Mouse (Mus musculus) midbrain, postnatal 0 days (tissue): Measurements from ENCODE around the gene Itga7. TPM values are rescaled to one million over a fixed set of nuclear protein-coding genes. Genes with fewer than 3 reads are reported as not detected.
"Not testable (repeated sequence)": the region's sequence is repeated elsewhere in the genome, so short reads cannot be mapped to it uniquely, and the experiment has no call there.

Experiments used
- ATAC-seq: fragments of 200-750 bp; cut with Nextera tagmentation; 2 replicates; pipeline ENCODE4 v1.8.0; 2017; ENCODE audit warnings: moderate number of reproducible peaks, mild to moderate bottlenecking, moderate TSS enrichment, moderate library complexity; ENCODE audit not compliant: low FRiP score
- DNase-seq: peaks from one replicate; pipeline ENCODE4 v3.0.0-alpha.2; 2015; ENCODE audit warnings: low spot score
- H3K27ac ChIP-seq: fragments of 300-500 bp; sonication (generic); 2 replicates; pipeline ENCODE4 v1.5.1; 2014; ENCODE audit warnings: low read depth, mild to moderate bottlenecking, low read length, mixed read lengths
- H3K27me3 ChIP-seq: fragments of 300-500 bp; sonication (generic); 2 replicates; pipeline ENCODE4 v1.6.1; 2014; ENCODE audit warnings: low read length, control low read depth, mixed read lengths; ENCODE audit not compliant: insufficient read depth
- H3K36me3 ChIP-seq: fragments of 300-500 bp; sonication (generic); 2 replicates; pipeline ENCODE4 v1.6.1; 2014; ENCODE audit warnings: low read length, control low read depth, mixed read lengths; ENCODE audit not compliant: insufficient read depth
- H3K4me1 ChIP-seq: fragments of 300-500 bp; sonication (generic); 2 replicates; pipeline ENCODE4 v1.6.1; 2014; ENCODE audit warnings: mild to moderate bottlenecking, control low read depth, antibody characterized with exemption, low read length, mixed read lengths; ENCODE audit not compliant: insufficient read depth
- H3K4me2 ChIP-seq: fragments of 300-500 bp; sonication (generic); 2 replicates; pipeline ENCODE4 v1.6.1; 2014; ENCODE audit warnings: low read depth, mild to moderate bottlenecking, low read length, mixed read lengths; ENCODE audit not compliant: poor library complexity, severe bottlenecking
- H3K4me3 ChIP-seq: fragments of 300-500 bp; sonication (generic); 2 replicates; pipeline ENCODE4 v1.5.1; 2014; ENCODE audit warnings: low read depth, mild to moderate bottlenecking, low read length, moderate library complexity
- H3K9ac ChIP-seq: fragments of 300-500 bp; sonication (generic); replicated peaks from 2 replicates; pipeline ENCODE4 v1.6.1; 2014; ENCODE audit warnings: mild to moderate bottlenecking, low read length, moderate library complexity, mixed read lengths; ENCODE audit not compliant: poor library complexity, severe bottlenecking
- H3K9me3 ChIP-seq: fragments of 300-500 bp; sonication (generic); 2 replicates; pipeline ENCODE4 v1.6.1; 2016; ENCODE audit warnings: low read length, control low read depth
- CTCF ChIP-seq: IDR thresholded peaks from 2 replicates; pipeline ENCODE4 v1.5.1; 2016; ENCODE audit warnings: antibody characterized with exemption, mild to moderate bottlenecking
- WGBS: fragments of 180-500 bp; shearing (Covaris S2); extraction: QIAGEN DNeasy Blood & Tissue Kit; methylation state at CpG from one replicate; pipeline ENCODE4 v1.1.7; 2014; 5-methylcytosine and 5-hydroxymethylcytosine counted together
- polyA plus RNA-seq: library from polyadenylated mRNA; unstranded; fragments of >200 nt; fragmentation: Nextera tagmentation; extraction: Ambion mirVana; gene quantifications from 2 replicates; pipeline ENCODE4 v1.2.1, GENCODE M21; 2015
- total RNA-seq: library from RNA; depleted of rRNA; stranded (reverse); fragments of >200 nt; gene quantifications from 2 replicates; pipeline ENCODE4 v1.2.3, GENCODE M21; 2014

The Itga7 gene
- total and polyA plus RNA-seq, 2 experiments from 2014 or later, result 13.6 to 23.3 TPM

GRCm38 (mm10) chr10:128972841-128973240 lies 39.2 kb downstream of the Itga7 start:
- Histone ChIP-seq H3K27ac (no peak overlapping the region), H3K36me3 (no peaks in the 10 kb centered on the region), H3K4me2 (no peak overlapping the region), H3K4me1 (no peaks in the 10 kb centered on the region), H3K9me3 (no peaks in the 10 kb centered on the region), H3K9ac (no peak overlapping the region), H3K27me3 (no peaks in the 10 kb centered on the region), H3K4me3 (no peak overlapping the region)
- DNase-seq (no peak), ATAC-seq (no peak)
- WGBS, result 69% methylated on average over 4 of the region's 4 CpGs
- no peak for TF ChIP-seq CTCF

- Histone ChIP-seq H3K9me3 (no peaks in the 10 kb centered on the region), H3K9ac (no peak overlapping the region), H3K4me3 (no peak overlapping the region), H3K4me2 (no peak overlapping the region), H3K4me1 (no peaks in the 10 kb centered on the region), H3K27me3 (no peaks in the 10 kb centered on the region), H3K27ac (no peak overlapping the region), H3K36me3 (no peaks in the 10 kb centered on the region)
- no peak for DNase-seq
- TF ChIP-seq CTCF, result no peak
- ATAC-seq, result no peak
- WGBS, result 65% methylated on average over 3 of the region's 3 CpGs
Measured at GRCm38 (mm10) chr10:128976395-128976794, 42.8 kb downstream of the Itga7 start.

GRCm38 (mm10) chr10:128977522-128978114 lies 44.0 kb downstream of the Itga7 start:
- Histone ChIP-seq H3K27me3 (no peaks in the 10 kb centered on the region), H3K36me3 (no peaks in the 10 kb centered on the region), H3K9ac (no peak overlapping the region), H3K4me2 (no peak overlapping the region), H3K4me1 (no peaks in the 10 kb centered on the region), H3K9me3 (no peaks in the 10 kb centered on the region), H3K4me3 (no peak overlapping the region), H3K27ac (no peak overlapping the region)
- WGBS, result 21% methylated on average over 9 of the region's 9 CpGs
- DNase-seq (peak; percentile 80), ATAC-seq (peak; percentile 62)
- peak; percentile 88 for TF ChIP-seq CTCF

GRCm38 (mm10) chr10:128980644-128981365 lies 47.2 kb downstream of the Itga7 start:
- DNase-seq (no peak), ATAC-seq (no peak)
- H3K4me3 ChIP-seq, result no peak overlapping the region
- no peak overlapping the region for H3K4me2 ChIP-seq
- 79% methylated on average over 3 of the region's 3 CpGs for WGBS
- no peak overlapping the region for H3K9ac ChIP-seq
- no peaks in the 10 kb centered on the region for H3K36me3 ChIP-seq
- no peaks in the 10 kb centered on the region for H3K9me3 ChIP-seq
- H3K27me3 ChIP-seq, result no peaks in the 10 kb centered on the region
- no peak for TF ChIP-seq CTCF
- no peak overlapping the region for H3K27ac ChIP-seq
- no peaks in the 10 kb centered on the region for H3K4me1 ChIP-seq

- H3K4me1 ChIP-seq, H3K36me3 ChIP-seq, H3K27ac ChIP-seq, DNase-seq, H3K4me2 ChIP-seq, H3K9me3 ChIP-seq, H3K4me3 ChIP-seq, ATAC-seq, H3K9ac ChIP-seq, H3K27me3 ChIP-seq: not testable (repeated sequence)
- WGBS, result 53% methylated on average over 1 of the region's 1 CpGs
Measured at GRCm38 (mm10) chr10:128989131-128989530, 55.5 kb downstream of the Itga7 start, which contains the start of gene Olfr9. Gene Olfr9 (plus strand): TSS chr10:128989431.

GRCm38 (mm10) chr10:128990129-128990850 lies 56.7 kb downstream of the Itga7 start:
- H3K9ac ChIP-seq, H3K36me3 ChIP-seq, H3K4me3 ChIP-seq, H3K27me3 ChIP-seq, H3K4me2 ChIP-seq, H3K9me3 ChIP-seq, DNase-seq, H3K27ac ChIP-seq, H3K4me1 ChIP-seq: not testable (repeated sequence)
- 0 out of 2 replicates have a peak, but pooled peaks have one; percentile 13 for ATAC-seq
- WGBS, result 72% methylated on average over 7 of the region's 10 CpGs
